Mouse (Mus musculus): ENCODE data around the gene Comt.

GRCm38 (mm10) chr16:18366849-18367248, 59.8 kb downstream of the Comt start:
- TF ChIP-seq MAX (IDR thresholded peaks at IDR 0.05) (no peak), CEBPB (IDR thresholded peaks at IDR 0.05; ENCODE audit: low read depth) (no peak), USF1 (IDR thresholded peaks at IDR 0.05; ENCODE audit: low read depth) (no peak)

Measured in C2C12 (cell line).